Mouse (Mus musculus) hindbrain, postnatal 0 days (tissue): ENCODE data around the gene Ube2z. TPM values are rescaled to one million over a fixed set of nuclear protein-coding genes. Genes with fewer than 3 reads are reported as not detected.
"Not testable (repeated sequence)": the region's sequence is repeated elsewhere in the genome, so short reads cannot be mapped to it uniquely, and the experiment has no call there.

Source experiments
- ATAC-seq: fragments of 200-750 bp; cut with Nextera tagmentation; 2 replicates; pipeline ENCODE4 v1.8.0; 2017; ENCODE audit warnings: mild to moderate bottlenecking, moderate TSS enrichment, moderate library complexity
- DNase-seq: peaks from one replicate; pipeline ENCODE4 v3.0.0-alpha.2; 2015; ENCODE audit warnings: low spot score
- H3K27ac ChIP-seq: fragments of 300-500 bp; sonication (generic); 2 replicates; pipeline ENCODE4 v1.5.1; 2014; ENCODE audit warnings: mild to moderate bottlenecking
- H3K27me3 ChIP-seq: fragments of 300-500 bp; sonication (generic); 2 replicates; pipeline ENCODE4 v1.6.1; 2014; ENCODE audit warnings: low read length, mixed read lengths; ENCODE audit not compliant: insufficient read depth
- H3K36me3 ChIP-seq: fragments of 300-500 bp; sonication (generic); 2 replicates; pipeline ENCODE4 v1.6.1; 2014; ENCODE audit warnings: low read length, mixed read lengths; ENCODE audit not compliant: insufficient read depth
- H3K4me1 ChIP-seq: fragments of 300-500 bp; sonication (generic); 2 replicates; pipeline ENCODE4 v1.6.1; 2014; ENCODE audit warnings: antibody characterized with exemption, low read length, mixed read lengths; ENCODE audit not compliant: insufficient read depth
- H3K4me2 ChIP-seq: fragments of 300-500 bp; sonication (generic); 2 replicates; pipeline ENCODE4 v1.6.1; 2014; ENCODE audit warnings: low read depth, mild to moderate bottlenecking, low read length, moderate library complexity, mixed read lengths
- H3K4me3 ChIP-seq: fragments of 300-500 bp; sonication (generic); 2 replicates; pipeline ENCODE4 v1.5.1; 2014; ENCODE audit warnings: low read length
- H3K9ac ChIP-seq: fragments of 300-500 bp; sonication (generic); replicated peaks from 2 replicates; pipeline ENCODE4 v1.6.1; 2014; ENCODE audit warnings: mild to moderate bottlenecking, low read length, moderate library complexity, mixed read lengths
- H3K9me3 ChIP-seq: fragments of 300-500 bp; sonication (generic); 2 replicates; pipeline ENCODE4 v1.6.1; 2016; ENCODE audit warnings: low read length, mixed read lengths
- CTCF ChIP-seq: IDR thresholded peaks from 2 replicates; pipeline ENCODE4 v1.5.1; 2016; ENCODE audit warnings: antibody characterized with exemption, control low read depth, low read depth
- WGBS: fragments of 180-500 bp; shearing (Covaris S2); extraction: QIAGEN DNeasy Blood & Tissue Kit; methylation state at CpG from one replicate; pipeline ENCODE4 v1.1.7; 2014; 5-methylcytosine and 5-hydroxymethylcytosine counted together
- polyA plus RNA-seq: library from polyadenylated mRNA; unstranded; fragments of >200 nt; fragmentation: Nextera tagmentation; extraction: Ambion mirVana; gene quantifications from 2 replicates; pipeline ENCODE4 v1.2.1, GENCODE M21; 2015
- total RNA-seq: library from RNA; depleted of rRNA; stranded (reverse); fragments of >200 nt; gene quantifications from 2 replicates; pipeline ENCODE4 v1.2.3, GENCODE M21; 2014; rRNA removed

The Ube2z gene
- 48.2 and 50.1 TPM in 2 replicates for total RNA-seq
- 30.3 and 32.9 TPM in 2 replicates for polyA plus RNA-seq

DNA sequence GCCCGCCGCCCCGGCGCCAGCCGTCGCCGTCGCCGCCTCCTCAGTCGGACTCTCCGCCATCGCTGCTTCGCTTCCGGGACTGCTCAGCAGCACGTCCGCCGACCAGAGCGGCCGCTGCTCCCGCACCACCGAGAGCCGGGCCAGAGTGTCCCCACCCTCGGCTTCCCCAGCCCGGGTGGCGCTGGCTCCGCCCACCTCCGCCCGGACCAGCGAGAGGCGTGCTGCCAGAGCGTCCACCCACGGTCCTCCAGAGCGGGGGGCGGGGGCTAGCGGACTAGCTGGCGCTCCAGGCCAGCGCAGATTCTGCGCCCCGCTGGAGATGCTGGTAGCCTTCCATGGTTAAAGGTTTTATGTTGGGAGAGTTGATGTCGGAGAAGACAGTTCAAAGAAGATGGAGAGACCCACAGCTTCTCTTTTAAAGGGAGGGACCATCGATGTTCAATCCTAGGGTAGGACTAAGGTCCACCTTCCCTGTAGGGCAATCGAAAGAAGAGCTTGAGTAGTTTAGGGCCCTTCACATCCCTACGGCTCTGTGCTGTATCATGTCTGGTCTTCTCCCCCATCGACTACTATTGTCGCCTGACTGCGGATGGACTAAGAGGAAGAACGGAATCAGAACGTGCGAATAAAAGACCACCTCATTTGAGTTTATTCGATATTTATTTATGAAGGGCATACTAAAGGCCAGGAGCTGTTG is at the start of gene Ube2z:
Gene Ube2z (minus strand): TSS at position 174 of the 697 bp plus-strand sequence.
- 4% methylated on average over 35 of the region's 50 CpGs for WGBS
- peak; percentile 99 for ATAC-seq
- H3K4me1 ChIP-seq = peaks cover 10% of the 10 kb centered on the region

DNA sequence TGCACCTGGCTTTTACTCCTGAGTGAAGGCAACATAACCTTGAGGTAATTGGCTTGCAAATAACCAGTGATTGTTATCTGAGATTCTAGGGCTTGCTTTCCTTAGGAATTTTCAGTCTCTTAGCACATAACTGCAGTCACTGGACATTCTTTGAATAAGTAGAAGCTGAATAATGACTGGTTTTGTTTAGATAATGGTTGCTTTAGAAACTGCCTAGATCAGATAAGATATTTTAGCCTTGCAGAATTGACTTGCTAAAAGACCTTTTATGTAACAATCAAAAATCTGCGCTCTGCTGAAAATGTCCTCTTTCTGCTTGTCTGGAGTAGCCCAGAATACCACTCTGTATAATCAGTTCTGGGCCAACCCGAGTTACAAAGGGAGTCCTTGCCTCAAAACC is 48.9 kb upstream of the Ube2z start:
- TF ChIP-seq CTCF = no peak
- H3K27ac ChIP-seq = no peak overlapping the region
- no peak for DNase-seq

More for the DNA sequence above, at the start of gene Ube2z:
- Histone ChIP-seq H3K4me2 (peak within 1 kb of the TSS; percentile 93), H3K9ac (peak within 1 kb of the TSS; percentile 87), H3K27ac (peak within 1 kb of the TSS; percentile 86), H3K27me3 (no peaks in the 10 kb centered on the region), H3K4me3 (peak within 1 kb of the TSS; percentile 95), H3K36me3 (peaks cover 8% of the 10 kb centered on the region), H3K9me3 (no peaks in the 10 kb centered on the region)
- peak; percentile 98 for DNase-seq
- no peak for TF ChIP-seq CTCF

GRCm38 (mm10) chr11:96111751-96112150 is 46.6 kb upstream of the Ube2z start, which contains the start of gene Calcoco2:
Calcoco2 (minus strand) TSS chr11:96111964.
- no peak for ATAC-seq
- Histone ChIP-seq H3K4me1 (no peaks in the 10 kb centered on the region), H3K27me3 (no peaks in the 10 kb centered on the region), H3K4me3 (no peak within 1 kb of the TSS), H3K36me3 (no peaks in the 10 kb centered on the region), H3K4me2 (no peak within 1 kb of the TSS), H3K9ac (no peak within 1 kb of the TSS), H3K27ac (no peak within 1 kb of the TSS), H3K9me3 (no peaks in the 10 kb centered on the region)
- no peak for DNase-seq
- 42% methylated on average over 14 of the region's 14 CpGs for WGBS
- TF ChIP-seq CTCF = 0 out of 2 replicates have a peak, but pooled peaks have one; percentile 2

More for the DNA sequence above, 48.9 kb upstream of the Ube2z start:
- H3K9me3 ChIP-seq = no peaks in the 10 kb centered on the region
- no peak overlapping the region for H3K4me3 ChIP-seq
- H3K4me2 ChIP-seq = no peak overlapping the region
- H3K36me3 ChIP-seq = no peaks in the 10 kb centered on the region
- ATAC-seq = no peak
- no peaks in the 10 kb centered on the region for H3K27me3 ChIP-seq
- H3K9ac ChIP-seq = no peak overlapping the region
- 61% methylated on average over 2 of the region's 2 CpGs for WGBS
- H3K4me1 ChIP-seq = no peaks in the 10 kb centered on the region

DNA sequence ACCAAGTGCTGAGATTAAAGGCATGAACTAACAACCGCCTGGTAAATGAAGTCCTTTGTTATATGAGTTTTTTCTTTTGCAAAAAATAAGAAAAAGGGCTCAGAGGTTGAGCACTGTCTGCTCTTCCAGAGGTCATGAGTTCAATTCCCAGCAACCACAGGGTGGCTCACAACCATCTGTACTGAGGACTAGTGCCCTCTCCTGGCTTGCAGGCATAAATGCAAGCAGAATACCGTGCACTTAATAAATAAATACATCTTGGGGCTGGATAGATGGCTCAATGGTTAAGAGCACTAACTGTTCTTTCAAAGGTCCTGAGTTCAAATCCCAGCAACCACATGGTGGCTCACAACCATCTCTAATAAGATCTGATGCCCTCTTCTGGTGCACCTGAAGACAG is 45.8 kb upstream of the Ube2z start:
- H3K4me1 ChIP-seq, H3K4me3 ChIP-seq, H3K36me3 ChIP-seq, H3K9me3 ChIP-seq, ATAC-seq, H3K4me2 ChIP-seq, H3K9ac ChIP-seq, H3K27me3 ChIP-seq, DNase-seq, H3K27ac ChIP-seq: not testable (repeated sequence)
- WGBS = 50% methylated on average over 2 of the region's 2 CpGs

GRCm38 (mm10) chr11:96108376-96108775 is 43.2 kb upstream of the Ube2z start:
- WGBS = 65% methylated on average over 1 of the region's 1 CpGs
- Histone ChIP-seq H3K4me1 (no peaks in the 10 kb centered on the region), H3K9ac (no peak overlapping the region), H3K27ac (no peak overlapping the region), H3K4me2 (no peak overlapping the region), H3K27me3 (no peaks in the 10 kb centered on the region), H3K9me3 (no peaks in the 10 kb centered on the region), H3K4me3 (no peak overlapping the region), H3K36me3 (no peaks in the 10 kb centered on the region)
- DNase-seq (no peak), ATAC-seq (no peak)
- no peak for TF ChIP-seq CTCF

DNA sequence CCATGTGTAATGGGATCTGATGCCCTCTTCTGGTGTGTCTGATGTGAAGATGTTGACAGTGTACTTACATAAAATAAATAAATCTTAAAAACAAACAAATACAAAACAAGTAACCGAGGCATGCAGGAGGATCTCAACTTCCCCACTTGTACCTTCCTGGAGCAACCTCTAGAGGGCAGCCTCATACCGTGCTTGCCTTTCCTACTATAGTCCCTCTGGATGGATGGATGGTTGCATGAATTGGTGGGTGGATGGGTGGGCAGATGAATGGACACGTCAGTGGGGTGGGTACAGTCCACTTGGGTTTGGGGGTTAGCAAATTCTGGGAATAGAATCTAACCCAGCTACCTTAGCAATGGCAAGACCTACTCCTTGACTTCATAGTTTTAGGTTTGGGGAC is 28.2 kb upstream of the Ube2z start:
- WGBS = 7% methylated on average over 3 of the region's 3 CpGs

GRCm38 (mm10) chr11:96092674-96093291 is 27.6 kb upstream of the Ube2z start:
- TF ChIP-seq CTCF = no peak
- 37% methylated on average over 7 of the region's 7 CpGs for WGBS
- H3K4me2 ChIP-seq = no peak overlapping the region
- H3K36me3 ChIP-seq = no peaks in the 10 kb centered on the region
- ATAC-seq = no peak
- H3K9me3 ChIP-seq = no peaks in the 10 kb centered on the region
- H3K27me3 ChIP-seq = no peaks in the 10 kb centered on the region
- no peaks in the 10 kb centered on the region for H3K4me1 ChIP-seq
- H3K27ac ChIP-seq = no peak overlapping the region
- no peak for DNase-seq
- no peak overlapping the region for H3K4me3 ChIP-seq
- H3K9ac ChIP-seq = no peak overlapping the region

More for the DNA sequence above, 28.2 kb upstream of the Ube2z start:
- Histone ChIP-seq H3K27ac (no peak overlapping the region), H3K9me3 (no peaks in the 10 kb centered on the region), H3K9ac (no peak overlapping the region), H3K27me3 (no peaks in the 10 kb centered on the region), H3K4me2 (no peak overlapping the region), H3K4me1 (no peaks in the 10 kb centered on the region), H3K4me3 (no peak overlapping the region), H3K36me3 (no peaks in the 10 kb centered on the region)
- ATAC-seq (no peak), DNase-seq (peak; percentile 43)
- peak; percentile 89 for TF ChIP-seq CTCF
